Mouse (Mus musculus) ES-E14 (cell line): Measurements from ENCODE around the gene Snrpc.

Source experiments
- HCFC1 ChIP-seq: IDR thresholded peaks from 2 replicates; pipeline ENCODE4 v1.6.1; 2012; ENCODE audit warnings: low read length, inconsistent platforms, borderline replicate concordance; ENCODE audit not compliant: insufficient read depth
- MAFK ChIP-seq: IDR thresholded peaks from 2 replicates; pipeline ENCODE4 v1.6.1; 2014; ENCODE audit warnings: mild to moderate bottlenecking, low read depth, low read length, inconsistent platforms; ENCODE audit not compliant: insufficient read depth
- ZNF384 ChIP-seq: IDR thresholded peaks from 2 replicates; pipeline ENCODE4 v1.6.1; 2012; ENCODE audit warnings: low read depth, low read length, inconsistent platforms

DNA sequence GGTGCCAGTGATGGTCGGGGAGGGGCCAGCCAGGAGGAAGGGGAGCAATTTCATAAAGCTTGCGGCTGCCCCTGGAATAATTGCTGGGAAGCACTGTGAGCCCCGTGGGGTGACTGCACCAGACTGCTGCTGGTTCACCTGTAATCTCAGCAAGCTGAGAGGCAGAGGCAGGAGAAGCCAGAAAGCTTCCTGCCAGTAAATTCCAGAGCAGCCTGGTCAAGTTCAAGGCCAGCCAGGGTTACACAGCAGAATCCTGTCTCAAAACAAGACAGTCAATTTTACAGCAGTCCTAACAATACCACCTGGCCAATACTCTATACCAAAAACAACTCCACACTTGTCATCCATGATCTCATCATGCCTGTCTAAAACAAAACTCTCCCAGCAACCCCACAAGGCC lies 26.0 kb upstream of the Snrpc start:
- TF ChIP-seq HCFC1 = no peak
- TF ChIP-seq ZNF384 = no peak
- TF ChIP-seq MAFK = no peak
